Mouse (Mus musculus) B cell, adult 62 days (primary cell): ENCODE measurements around the gene Med6. TPM values are rescaled to one million over a fixed set of nuclear protein-coding genes. Genes with fewer than 3 reads are reported as not detected.

Experiments
- total RNA-seq: library from RNA; stranded (reverse); gene quantifications from 4 replicates; pipeline ENCODE4 v1.2.4, GENCODE M21; 2023

The Med6 gene
- 47.6 to 65.4 TPM (median 52.3 TPM) in 4 replicates for total RNA-seq

DNA sequence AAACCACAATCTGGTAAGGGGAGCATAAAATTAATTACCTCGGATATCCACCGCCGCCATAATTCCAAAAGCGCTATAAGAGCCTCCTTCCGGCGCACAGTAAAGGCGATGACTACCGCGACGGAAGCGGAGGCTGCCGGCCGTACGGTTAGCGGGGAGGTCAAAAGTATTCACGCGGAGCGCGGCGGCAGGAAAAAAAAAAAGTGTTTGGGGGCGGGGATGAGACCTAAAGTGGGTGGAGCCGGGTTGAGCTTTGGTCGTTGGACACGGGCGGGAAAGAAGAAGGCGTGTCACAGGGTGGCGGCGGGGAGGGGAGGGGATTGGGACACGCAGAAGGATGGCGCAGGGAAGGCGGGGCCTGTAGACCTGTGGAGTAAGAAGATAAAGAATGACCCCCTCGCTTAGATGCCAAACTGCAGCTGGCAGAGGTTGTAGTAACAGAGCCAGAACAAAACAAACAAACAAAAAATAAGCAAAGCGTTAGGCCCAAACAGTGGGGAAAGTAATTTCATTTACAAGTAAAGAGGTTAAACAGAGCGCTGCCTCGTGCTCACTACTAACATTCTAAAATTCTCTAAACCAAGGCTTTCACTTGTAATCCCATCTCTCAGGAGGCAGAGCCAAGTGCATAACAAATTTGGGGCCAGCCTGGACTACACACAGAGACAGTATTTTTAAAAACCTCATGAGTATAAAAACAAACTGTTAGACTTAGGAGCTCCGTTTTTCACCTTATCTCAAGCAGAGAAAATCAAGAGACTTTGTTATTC lies at the start of gene Med6:
Gene Med6 (minus strand): TSS at position 107 of the 770 bp plus-strand sequence.

GRCm38 (mm10) chr12:81630915-81631660 lies 36.3 kb upstream of the Med6 start, which contains the start of gene Ttc9:
Ttc9 (plus strand) TSS chr12:81631249.

GRCm38 (mm10) chr12:81568374-81568773 lies 26.4 kb downstream of the Med6 start, which contains the start of gene Adam21:
Adam21 (minus strand) TSS chr12:81568474.

DNA sequence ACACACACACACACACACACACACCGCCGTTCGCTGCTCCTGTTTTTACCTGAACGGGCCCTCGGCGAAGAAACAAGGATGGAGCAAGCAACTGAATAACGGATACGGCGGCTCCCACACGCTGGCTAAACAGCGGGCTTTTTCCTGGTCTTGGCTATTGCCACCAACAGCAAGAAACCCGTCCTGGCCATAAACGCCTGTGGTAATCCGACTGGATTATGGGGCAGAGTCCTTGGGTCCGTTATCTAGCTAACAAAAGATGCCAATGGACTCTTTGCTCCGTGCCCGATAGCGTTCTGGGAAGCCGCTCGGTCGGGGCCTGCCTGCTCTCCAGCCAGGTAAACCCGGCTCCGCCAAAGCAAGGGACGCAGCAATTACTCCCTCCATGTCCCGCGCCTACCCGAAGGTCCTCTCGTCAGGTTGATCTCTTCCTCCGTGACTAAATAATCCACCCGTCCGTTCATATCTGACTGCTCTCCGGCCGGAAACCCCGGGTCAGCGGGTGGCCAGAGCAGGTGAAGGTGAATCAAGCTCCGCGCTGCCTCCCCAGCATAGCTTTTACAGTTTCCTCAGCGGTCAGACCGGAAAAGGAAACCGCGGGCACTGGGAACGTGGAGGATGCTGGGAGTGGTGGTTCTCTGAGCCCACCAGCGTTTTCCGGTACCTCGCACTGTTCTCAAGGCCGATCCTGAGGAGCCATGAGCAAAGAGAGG lies 62.3 kb downstream of the Med6 start, which contains the start of the genes Gm20498 and Synj2bp:
Gene Gm20498 (minus strand): TSS at position 590 of the 713 bp plus-strand sequence.
Gene Synj2bp (minus strand): TSS at position 596 of the 713 bp plus-strand sequence.

Other genes starting within 250 kb of the Med6 start
- gene Gm4787, start 215.5 kb downstream of the Med6 start, total RNA-seq: 0.43 to 0.97 TPM (median 0.62 TPM) in 4 replicates
- 1.0 to 2.1 TPM (median 1.4 TPM) in 4 replicates for gene Adam4, start 173.1 kb downstream of the Med6 start, total RNA-seq
- gene Cox16, start 109.9 kb downstream of the Med6 start, total RNA-seq: 42.8 to 61.1 TPM (median 55.0 TPM) in 4 replicates
- gene Gm20498, start 62.1 kb downstream of the Med6 start, total RNA-seq: 12.0 to 20.1 TPM (median 16.0 TPM) in 4 replicates
- gene Synj2bp, start 62.1 kb downstream of the Med6 start, total RNA-seq: 20.0 to 28.8 TPM (median 22.8 TPM) in 4 replicates
- gene Adam21, start 26.5 kb downstream of the Med6 start, total RNA-seq: 0.19 to 0.32 TPM in 2 of 4 replicates, not detected in the others
- not detected in 4 replicates for gene Ttc9, start 36.2 kb upstream of the Med6 start, total RNA-seq
- 21.4 to 25.6 TPM (median 22.9 TPM) in 4 replicates for gene Map3k9, start 186.2 kb upstream of the Med6 start, total RNA-seq